Mouse (Mus musculus) liver, embryonic 14.5 days (tissue): ENCODE data around the gene Maea. TPM values are rescaled to one million over a fixed set of nuclear protein-coding genes. Genes with fewer than 3 reads are reported as not detected.

Experiments
- ATAC-seq: fragments of 200-750 bp; cut with Nextera tagmentation; 2 replicates; pipeline ENCODE4 v1.8.0; 2017; ENCODE audit warnings: moderate number of reproducible peaks, mild to moderate bottlenecking, moderate library complexity; ENCODE audit not compliant: insufficient read depth
- DNase-seq, 3 experiments: peaks; one replicate each; pipeline ENCODE4 v3.0.0-alpha.2; 2012 to 2013; ENCODE audit warnings: low read depth in 3 of 3, low spot score in 3 of 3
- H3K27ac ChIP-seq: fragments of 300-500 bp; sonication (generic); 2 replicates; pipeline ENCODE4 v1.5.1; 2014; ENCODE audit warnings: moderate library complexity, mild to moderate bottlenecking, control low read depth, inconsistent platforms
- H3K27me3 ChIP-seq: fragments of 300-500 bp; sonication (generic); 2 replicates; pipeline ENCODE4 v1.6.1; 2014; ENCODE audit warnings: mild to moderate bottlenecking, low read length, moderate library complexity; ENCODE audit not compliant: control insufficient read depth, insufficient read depth
- H3K36me3 ChIP-seq: fragments of 300-500 bp; sonication (generic); replicated peaks from 2 replicates; pipeline ENCODE4 v1.6.1; 2014; ENCODE audit warnings: low read depth; ENCODE audit not compliant: control insufficient read depth, insufficient read depth
- H3K4me1 ChIP-seq, 2 experiments: fragments of 200-500 bp in 1 of 2; fragments of 300-500 bp in 1 of 2; sonication (generic) in 1 of 2; replicated peaks; 2 replicates each; pipeline ENCODE4 v1.6.1; 2012 to 2014; ENCODE audit warnings: antibody characterized with exemption in 1 of 2, inconsistent platforms in 1 of 2, low read length in 1 of 2; ENCODE audit not compliant: control insufficient read depth in 2 of 2, insufficient read depth in 2 of 2
- H3K4me2 ChIP-seq: fragments of 300-500 bp; sonication (generic); 2 replicates; pipeline ENCODE4 v1.6.1; 2014; ENCODE audit warnings: low read depth, mild to moderate bottlenecking, control low read depth, moderate library complexity
- H3K4me3 ChIP-seq, 2 experiments: fragments of 200-500 bp in 1 of 2; fragments of 300-500 bp in 1 of 2; sonication (generic) in 1 of 2; 2 replicates each; pipeline ENCODE4 v1.5.1; 2012 to 2014; ENCODE audit warnings: low read depth in 2 of 2, low read length in 2 of 2, mild to moderate bottlenecking in 2 of 2, control low read depth in 1 of 2, inconsistent platforms in 1 of 2, moderate library complexity in 1 of 2; ENCODE audit not compliant: insufficient read depth in 1 of 2
- H3K9ac ChIP-seq: fragments of 300-500 bp; sonication (generic); replicated peaks from 2 replicates; pipeline ENCODE4 v1.6.1; 2014; ENCODE audit warnings: mild to moderate bottlenecking, control low read depth, moderate library complexity
- H3K9me3 ChIP-seq: fragments of 300-500 bp; sonication (generic); 2 replicates; pipeline ENCODE4 v1.6.1; 2016; ENCODE audit warnings: low read length, mixed read lengths; ENCODE audit not compliant: control insufficient read depth
- CTCF ChIP-seq: IDR thresholded peaks from 2 replicates; pipeline ENCODE4 v1.5.1; 2016; ENCODE audit warnings: antibody characterized with exemption, low read depth, control low read depth
- EP300 ChIP-seq: IDR thresholded peaks from 2 replicates; pipeline ENCODE4 v1.6.1; 2016; ENCODE audit warnings: antibody characterized with exemption, low read depth
- WGBS: fragments of 180-500 bp; shearing (Covaris S2); extraction: QIAGEN DNeasy Blood & Tissue Kit; methylation state at CpG from one replicate; pipeline ENCODE4 v1.1.7; 2014; ENCODE audit not compliant: insufficient replicate concordance; 5-methylcytosine and 5-hydroxymethylcytosine counted together
- polyA plus RNA-seq, 2 experiments: library from polyadenylated mRNA; depleted of rRNA in 1 of 2; stranded (reverse) in 1 of 2; unstranded in 1 of 2; fragments of >200 nt; fragmentation: Nextera tagmentation in 1 of 2; extraction: Ambion mirVana in 1 of 2; gene quantifications; 2 replicates each; pipeline versions ENCODE4 v1.2.1 to v1.2.3; 2012 to 2014

Gene Maea
- polyA plus RNA-seq, 2 experiments: 40.0 to 47.2 TPM

- 2% methylated on average over 21 of the region's 21 CpGs for WGBS
- H3K4me2 ChIP-seq: peak overlapping the region; percentile 99
- H3K4me1 ChIP-seq: peaks cover 7 to 8% of the 10 kb centered on the region in 2 experiments; a peak in 3 of 4 replicates
- H3K27me3 ChIP-seq: no peaks in the 10 kb centered on the region
- ATAC-seq (peak; percentile 46; the same call in 1 of the 2 replicates), DNase-seq (no peak)
- no peak for TF ChIP-seq CTCF
- TF ChIP-seq EP300: no peak
- no peaks in the 10 kb centered on the region for H3K9me3 ChIP-seq
- H3K4me3 ChIP-seq: peak overlapping the region; percentile 62 to 82
- peaks cover 2% of the 10 kb centered on the region for H3K36me3 ChIP-seq
- H3K9ac ChIP-seq: peak overlapping the region; percentile 85
- H3K27ac ChIP-seq: peak overlapping the region; percentile 93
These were observed 42.5 kb downstream of the Maea start for GRCm38 (mm10) chr5:33377801-33378301.

GRCm38 (mm10) chr5:33378302-33378854, 43.1 kb downstream of the Maea start, which contains the start of gene Uvssa:
Uvssa (plus strand) TSS chr5:33378549.
- Histone ChIP-seq H3K27ac (peak within 1 kb of the TSS; percentile 93), H3K9me3 (no peaks in the 10 kb centered on the region), H3K36me3 (no peaks in the 10 kb centered on the region; the same call in 1 of the 2 replicates), H3K9ac (peak within 1 kb of the TSS; percentile 92), H3K4me1 (peaks cover 7 to 8% of the 10 kb centered on the region in 2 experiments; a peak in 3 of 4 replicates), H3K27me3 (no peaks in the 10 kb centered on the region), H3K4me2 (peak within 1 kb of the TSS; percentile 99), H3K4me3 (peak within 1 kb of the TSS; percentile 72 to 82)
- ATAC-seq (peak; percentile 96), DNase-seq (peak; percentile 98 to 99 (median 98))
- WGBS: under 1% methylated on average over 46 of the region's 46 CpGs
- TF ChIP-seq EP300 (no peak), CTCF (peak; percentile 52)

- WGBS: 74% methylated on average over 11 of the region's 11 CpGs
- Histone ChIP-seq H3K4me2 (no peak overlapping the region), H3K27me3 (no peaks in the 10 kb centered on the region), H3K4me3 (no peak overlapping the region), H3K9ac (no peak overlapping the region), H3K27ac (no peak overlapping the region), H3K4me1 (no peaks in the 10 kb centered on the region), H3K9me3 (no peaks in the 10 kb centered on the region), H3K36me3 (no peaks in the 10 kb centered on the region; the same call in none of the 2 replicates)
- TF ChIP-seq CTCF (no peak), EP300 (no peak)
- ATAC-seq (no peak), DNase-seq (no peak)
These were observed 52.2 kb downstream of the Maea start for GRCm38 (mm10) chr5:33387550-33387949.

GRCm38 (mm10) chr5:33393803-33394202, 58.5 kb downstream of the Maea start:
- WGBS: 19% methylated on average over 7 of the region's 7 CpGs

GRCm38 (mm10) chr5:33395693-33396092, 60.4 kb downstream of the Maea start:
- Histone ChIP-seq H3K36me3 (no peaks in the 10 kb centered on the region; the same call in none of the 2 replicates), H3K27ac (no peak overlapping the region), H3K9ac (no peak overlapping the region), H3K4me2 (no peak overlapping the region), H3K4me1 (no peaks in the 10 kb centered on the region), H3K9me3 (no peaks in the 10 kb centered on the region), H3K27me3 (no peaks in the 10 kb centered on the region), H3K4me3 (no peak overlapping the region)
- DNase-seq (no peak), ATAC-seq (no peak)
- 76% methylated on average over 11 of the region's 11 CpGs for WGBS
- TF ChIP-seq CTCF: no peak
- no peak for TF ChIP-seq EP300

More at GRCm38 (mm10) chr5:33393803-33394202, 58.5 kb downstream of the Maea start:
- Histone ChIP-seq H3K4me3 (no peak overlapping the region), H3K27ac (no peak overlapping the region), H3K9ac (no peak overlapping the region), H3K36me3 (no peaks in the 10 kb centered on the region; the same call in none of the 2 replicates), H3K9me3 (no peaks in the 10 kb centered on the region), H3K27me3 (no peaks in the 10 kb centered on the region), H3K4me2 (no peak overlapping the region), H3K4me1 (no peaks in the 10 kb centered on the region)
- DNase-seq: peak; percentile 34 to 38 (median 37)
- TF ChIP-seq CTCF: peak; percentile 98
- no peak for TF ChIP-seq EP300
- ATAC-seq: no peak; the same call in 1 of the 2 replicates
